Mouse (Mus musculus) kidney, adult 2 months (tissue): Measurements from ENCODE around the gene Tbc1d22b. TPM values are rescaled to one million over a fixed set of nuclear protein-coding genes. Genes with fewer than 3 reads are reported as not detected.

Experiments
- DNase-seq: peaks from one replicate; pipeline ENCODE4 v3.0.0; 2021
- H3K27ac ChIP-seq: fragments of 200-500 bp; 2 replicates; pipeline ENCODE4 v1.5.1; 2012; ENCODE audit warnings: low read depth, low read length, control low read depth, inconsistent platforms; ENCODE audit not compliant: insufficient read depth
- H3K27me3 ChIP-seq: fragments of 200-500 bp; replicated peaks from 2 replicates; pipeline ENCODE4 v1.6.1; 2012; ENCODE audit warnings: mild to moderate bottlenecking, moderate library complexity, low read length, inconsistent platforms; ENCODE audit not compliant: control insufficient read depth, insufficient read depth
- H3K36me3 ChIP-seq: fragments of 200-500 bp; 2 replicates; pipeline ENCODE4 v1.6.1; 2012; ENCODE audit warnings: mild to moderate bottlenecking, moderate library complexity, low read length, inconsistent platforms; ENCODE audit not compliant: control insufficient read depth, insufficient read depth
- H3K4me1 ChIP-seq: fragments of 200-500 bp; 2 replicates; pipeline ENCODE4 v1.6.1; 2011; ENCODE audit warnings: low read length; ENCODE audit not compliant: control insufficient read depth, insufficient read depth
- H3K4me3 ChIP-seq: fragments of 200-500 bp; 2 replicates; pipeline ENCODE4 v1.5.1; 2011; ENCODE audit warnings: mild to moderate bottlenecking, low read depth, low read length, control low read depth; ENCODE audit not compliant: insufficient read depth
- CTCF ChIP-seq: fragments of 200-500 bp; conservative IDR thresholded peaks from 2 replicates; pipeline ENCODE4 v1.5.1; 2011; ENCODE audit warnings: low read depth, mild to moderate bottlenecking, control low read depth, low read length, moderate library complexity, mixed read lengths; ENCODE audit not compliant: insufficient read depth, insufficient read length
- POLR2A ChIP-seq: fragments of 200-500 bp; IDR thresholded peaks from one replicate; pipeline ENCODE4 v1.6.1; 2011; ENCODE audit warnings: low read depth, low read length, control low read depth
- WGBS: fragments of 180-500 bp; shearing (Covaris S2); methylation state at CpG from one replicate; pipeline ENCODE4 v1.1.7; 2018; 5-methylcytosine and 5-hydroxymethylcytosine counted together
- polyA plus RNA-seq: library from polyadenylated mRNA; depleted of rRNA; stranded (reverse); fragments of >200 nt; gene quantifications from 2 replicates; pipeline ENCODE4 v1.2.3, GENCODE M21; 2012

The Tbc1d22b gene
- polyA plus RNA-seq, 1 experiment = 34.5 TPM

DNA sequence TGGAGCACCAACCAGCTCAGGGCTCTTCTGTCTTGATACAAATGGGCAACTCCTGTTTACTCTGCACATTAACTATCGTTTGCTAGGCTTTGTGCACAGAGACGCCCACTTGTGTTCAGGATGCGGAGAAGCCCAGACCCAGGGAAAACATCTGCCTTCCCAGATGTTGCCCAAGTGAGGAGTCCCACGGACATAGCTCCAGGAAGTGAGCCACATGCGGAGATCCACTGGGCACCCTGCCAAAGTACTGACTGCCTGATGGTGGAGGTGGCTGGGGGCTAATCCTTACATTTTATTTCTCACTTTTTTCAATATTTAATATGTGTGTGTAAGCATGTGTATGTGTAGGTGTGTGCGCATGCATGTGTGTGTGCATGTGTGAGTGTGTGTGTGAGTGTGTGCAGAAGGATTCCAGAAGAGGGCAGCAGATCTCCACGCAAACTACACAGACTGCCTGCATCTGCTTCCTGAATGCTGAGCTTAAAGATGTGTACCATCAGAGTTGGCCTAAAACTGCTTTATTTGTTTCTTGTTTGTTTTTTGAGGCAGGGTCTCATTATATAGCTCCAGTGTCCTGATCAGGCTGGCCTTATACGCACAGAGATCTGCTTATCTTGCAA, 20.9 kb upstream of the Tbc1d22b start:
- H3K4me3 ChIP-seq = no peak overlapping the region
- 71% methylated on average over 8 of the region's 8 CpGs for WGBS
- H3K27ac ChIP-seq = no peak overlapping the region
- no peaks in the 10 kb centered on the region for H3K36me3 ChIP-seq
- TF ChIP-seq CTCF (peak; percentile 91), POLR2A (no peak)
- H3K4me1 ChIP-seq = no peaks in the 10 kb centered on the region
- H3K27me3 ChIP-seq = no peaks in the 10 kb centered on the region
- DNase-seq = peak; percentile 31

DNA sequence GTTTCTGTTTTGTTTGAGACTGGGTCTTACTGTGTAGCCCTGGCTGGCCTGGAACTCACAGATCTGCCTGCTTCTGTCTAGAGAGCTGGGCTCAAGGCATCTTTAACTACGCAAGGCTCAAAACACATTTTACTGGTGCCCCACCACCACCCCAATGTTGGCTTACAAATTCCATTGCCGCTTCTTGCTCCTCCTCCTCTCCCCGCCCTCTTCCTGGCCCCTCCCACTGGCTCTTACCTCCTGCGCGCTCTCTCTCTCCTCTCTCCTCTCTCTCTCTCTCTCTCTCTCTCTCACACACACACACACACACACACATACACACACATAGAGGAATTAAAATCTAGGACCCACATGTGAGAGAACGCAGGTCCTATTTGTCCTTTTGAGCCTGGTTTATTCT, 19.1 kb upstream of the Tbc1d22b start:
- H3K27me3 ChIP-seq = no peaks in the 10 kb centered on the region
- no peak for DNase-seq
- H3K4me1 ChIP-seq = no peaks in the 10 kb centered on the region
- no peak for TF ChIP-seq CTCF
- WGBS = 88% methylated on average over 6 of the region's 6 CpGs
- no peak overlapping the region for H3K4me3 ChIP-seq
- no peaks in the 10 kb centered on the region for H3K36me3 ChIP-seq
- H3K27ac ChIP-seq = no peak overlapping the region

DNA sequence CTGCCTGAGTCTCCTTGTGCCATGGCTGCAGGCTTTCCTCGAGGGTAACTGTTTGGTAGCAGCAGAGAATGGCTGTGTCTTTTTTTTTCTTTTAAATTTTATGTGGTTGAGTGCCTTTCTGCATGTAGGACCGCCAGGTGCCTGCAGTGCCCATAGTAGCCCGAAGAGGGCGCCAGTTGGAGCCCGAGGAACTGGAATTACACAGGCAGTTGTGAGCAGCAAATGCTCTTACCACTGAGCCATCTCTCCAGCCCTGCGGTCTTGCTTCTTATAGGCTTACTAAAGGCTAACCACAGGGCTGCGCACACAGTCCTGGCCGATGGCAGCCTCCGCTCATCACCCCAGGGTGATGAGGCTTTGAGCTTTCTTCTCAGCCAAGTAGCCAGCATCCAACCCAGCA, 18.3 kb upstream of the Tbc1d22b start:
- no peak for DNase-seq
- Histone ChIP-seq H3K36me3 (no peaks in the 10 kb centered on the region), H3K4me1 (no peaks in the 10 kb centered on the region), H3K27me3 (no peaks in the 10 kb centered on the region), H3K27ac (no peak overlapping the region), H3K4me3 (no peak overlapping the region)
- WGBS = 81% methylated on average over 9 of the region's 9 CpGs
- TF ChIP-seq POLR2A (no peak), CTCF (no peak)

GRCm38 (mm10) chr17:29531757-29532384, 17.7 kb upstream of the Tbc1d22b start:
- WGBS = 42% methylated on average over 10 of the region's 10 CpGs
- H3K27me3 ChIP-seq = no peaks in the 10 kb centered on the region
- no peak for DNase-seq
- H3K27ac ChIP-seq = no peak overlapping the region
- TF ChIP-seq CTCF (no peak), POLR2A (no peak)
- H3K36me3 ChIP-seq = no peaks in the 10 kb centered on the region
- no peak overlapping the region for H3K4me3 ChIP-seq
- H3K4me1 ChIP-seq = no peaks in the 10 kb centered on the region

DNA sequence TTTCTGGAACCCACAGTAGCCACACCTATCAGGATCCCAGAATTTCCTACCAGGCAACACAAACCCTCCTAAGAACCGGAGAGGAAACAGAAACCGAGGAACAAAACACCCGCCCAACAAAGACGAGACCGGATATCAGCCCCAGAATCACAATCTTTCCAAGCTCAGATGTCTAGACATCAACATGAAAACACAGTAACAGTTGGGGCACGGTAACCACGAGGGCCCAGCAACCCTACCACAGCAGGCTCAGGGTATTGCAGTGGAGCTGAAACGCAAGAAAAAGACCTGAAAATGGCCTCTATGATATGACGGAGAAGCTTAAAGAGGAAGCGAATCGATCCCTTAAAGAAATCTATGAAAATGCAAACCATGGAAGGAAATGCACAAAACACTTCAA, 15.7 kb upstream of the Tbc1d22b start:
- no peak for DNase-seq
- H3K27me3 ChIP-seq = no peaks in the 10 kb centered on the region
- no peak for TF ChIP-seq CTCF
- TF ChIP-seq POLR2A = no peak

GRCm38 (mm10) chr17:29540426-29540825, 9.2 kb upstream of the Tbc1d22b start:
- Histone ChIP-seq H3K4me3 (no peak overlapping the region), H3K27me3 (no peaks in the 10 kb centered on the region), H3K36me3 (no peaks in the 10 kb centered on the region), H3K4me1 (no peaks in the 10 kb centered on the region; the same call in 1 of the 2 replicates), H3K27ac (no peak overlapping the region)
- WGBS = 81% methylated on average over 8 of the region's 8 CpGs
- DNase-seq = no peak
- TF ChIP-seq CTCF (no peak), POLR2A (no peak)

More for the DNA sequence above, 15.7 kb upstream of the Tbc1d22b start:
- Histone ChIP-seq H3K27ac (no peak overlapping the region), H3K36me3 (no peaks in the 10 kb centered on the region), H3K4me3 (no peak overlapping the region), H3K4me1 (no peaks in the 10 kb centered on the region)
- 90% methylated on average over 11 of the region's 11 CpGs for WGBS

GRCm38 (mm10) chr17:29541419-29541818, 8.2 kb upstream of the Tbc1d22b start:
- no peaks in the 10 kb centered on the region; the same call in 1 of the 2 replicates for H3K4me1 ChIP-seq
- H3K36me3 ChIP-seq = no peaks in the 10 kb centered on the region
- TF ChIP-seq POLR2A (no peak), CTCF (no peak)
- H3K4me3 ChIP-seq = no peak overlapping the region
- WGBS = 38% methylated on average over 14 of the region's 14 CpGs
- H3K27me3 ChIP-seq = no peaks in the 10 kb centered on the region
- H3K27ac ChIP-seq = no peak overlapping the region
- DNase-seq = peak; percentile 90
